Mouse (Mus musculus): Measurements from ENCODE around the gene 4931422A03Rik.

DNA sequence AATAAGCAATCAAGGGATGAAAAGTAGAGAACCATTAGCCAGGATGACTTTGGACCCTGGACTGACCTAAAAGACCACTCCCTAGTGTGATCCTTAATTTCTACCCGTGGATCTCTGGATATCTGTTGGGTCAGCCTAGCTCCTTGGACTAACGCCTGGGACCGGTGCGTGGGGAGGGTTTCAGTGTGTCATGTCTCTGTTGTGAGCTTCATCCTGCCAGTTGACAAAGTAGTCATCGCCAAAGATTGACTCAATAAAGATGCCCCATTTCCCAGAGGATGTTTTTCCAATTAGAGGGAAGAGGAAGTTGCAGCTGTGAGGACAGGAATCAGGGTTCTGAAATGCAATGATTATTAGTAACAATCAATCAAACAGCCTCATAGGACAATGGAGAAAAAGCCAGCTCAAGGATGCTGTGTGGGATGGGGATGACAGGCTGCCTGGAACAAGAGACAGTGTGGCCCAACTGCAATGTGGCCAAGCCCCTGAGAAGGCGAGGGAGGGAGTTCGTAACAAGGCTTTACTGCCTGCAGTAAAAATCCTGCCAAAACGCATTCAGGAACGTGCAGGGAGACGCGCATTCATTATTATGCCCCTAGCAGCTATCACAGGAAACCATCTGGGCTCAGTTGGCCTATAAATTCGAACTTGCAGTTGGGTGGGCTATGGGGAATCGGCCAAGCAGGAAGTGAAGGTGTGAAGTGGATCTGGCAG is 97.7 kb downstream of the 4931422A03Rik start:
- TF ChIP-seq CTCF (IDR thresholded peaks at IDR 0.05): no peak
- TF ChIP-seq POLR2A (IDR thresholded peaks at IDR 0.05; ENCODE audit: insufficient read depth, low read depth, low read length): no peak
- TF ChIP-seq EP300 (IDR thresholded peaks at IDR 0.05; ENCODE audit: insufficient read depth, low read depth, low read length): no peak

Measured in heart, adult 2 months (tissue).